Mouse (Mus musculus): ENCODE measurements at regions not wholly inside any gene's neighbourhood (a gene's known extent, or its start where the extent isn't known, plus 50 kb on each side); places are given as distances from the start of the nearest gene placed in this dataset.

GRCm38 (mm10) chr1:105095091-105095490 is 261.4 kb downstream of the Rnf152 start:
- H3K4me1 ChIP-seq (ENCODE audit: control insufficient read depth, insufficient read depth, low read length), result peaks cover 2% of the 10 kb centered on the region; the same call in 1 of the 2 replicates
- no peaks in the 10 kb centered on the region for H3K27me3 ChIP-seq (ENCODE audit: control insufficient read depth, insufficient read depth, low read length)
- no peak overlapping the region for H3K4me3 ChIP-seq (replicated peaks; ENCODE audit: insufficient read depth, low read depth, low read length)
- no peak for TF ChIP-seq CTCF (IDR thresholded peaks at IDR 0.05; ENCODE audit: borderline replicate concordance, insufficient read depth, low read depth, low read length)
- no peak for TF ChIP-seq POLR2A (IDR thresholded peaks at IDR 0.05; ENCODE audit: borderline replicate concordance, insufficient read depth, low read length)
- 69% methylated on average over 2 of the region's 2 CpGs for WGBS
- H3K27ac ChIP-seq (ENCODE audit: insufficient read depth, low read length), result no peak overlapping the region
- no peak for DNase-seq

GRCm38 (mm10) chr1:105094500-105094899 is 262.0 kb downstream of the Rnf152 start:
- peaks cover 2% of the 10 kb centered on the region; the same call in 1 of the 2 replicates for H3K4me1 ChIP-seq (ENCODE audit: control insufficient read depth, insufficient read depth, low read length)
- peak; percentile 45 to 78 for DNase-seq
- WGBS, result 33% methylated on average over 3 of the region's 3 CpGs
- H3K4me3 ChIP-seq (replicated peaks; ENCODE audit: insufficient read depth, low read depth, low read length), result no peak overlapping the region
- H3K27me3 ChIP-seq (ENCODE audit: control insufficient read depth, insufficient read depth, low read length), result no peaks in the 10 kb centered on the region
- no peak overlapping the region; the same call in 1 of the 2 replicates for H3K27ac ChIP-seq (ENCODE audit: insufficient read depth, low read length)
- TF ChIP-seq POLR2A (IDR thresholded peaks at IDR 0.05; ENCODE audit: borderline replicate concordance, insufficient read depth, low read length), result no peak
- TF ChIP-seq CTCF (IDR thresholded peaks at IDR 0.05; ENCODE audit: borderline replicate concordance, insufficient read depth, low read depth, low read length), result no peak

DNA sequence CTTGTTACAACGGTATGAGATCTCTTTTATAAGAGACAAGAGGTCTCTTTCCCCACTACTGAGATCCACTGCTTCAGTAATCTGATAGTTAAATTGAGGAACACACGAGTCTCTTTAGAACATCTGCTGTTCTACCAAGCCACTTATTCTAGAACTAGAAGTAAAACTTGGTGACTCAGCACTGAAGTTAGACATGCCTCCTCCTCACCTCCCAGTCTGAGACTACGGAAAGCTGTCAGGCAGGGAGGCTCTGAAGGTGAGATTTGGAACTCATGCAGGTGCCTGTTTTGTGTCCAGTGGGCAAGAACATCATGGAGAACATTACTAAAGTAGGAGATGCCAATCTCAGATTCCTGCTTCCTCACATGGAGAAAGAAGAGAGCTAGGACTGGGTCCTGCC is 262.6 kb downstream of the Rnf152 start:
- H3K27me3 ChIP-seq (ENCODE audit: control insufficient read depth, insufficient read depth, low read length), result no peaks in the 10 kb centered on the region
- H3K27ac ChIP-seq (ENCODE audit: insufficient read depth, low read length), result no peak overlapping the region; the same call in 1 of the 2 replicates
- no peak for DNase-seq
- no peak for TF ChIP-seq CTCF (IDR thresholded peaks at IDR 0.05; ENCODE audit: borderline replicate concordance, insufficient read depth, low read depth, low read length)
- no peak for TF ChIP-seq POLR2A (IDR thresholded peaks at IDR 0.05; ENCODE audit: borderline replicate concordance, insufficient read depth, low read length)
- no peak overlapping the region for H3K4me3 ChIP-seq (replicated peaks; ENCODE audit: insufficient read depth, low read depth, low read length)
- H3K4me1 ChIP-seq (ENCODE audit: control insufficient read depth, insufficient read depth, low read length), result peaks cover 2% of the 10 kb centered on the region; the same call in 1 of the 2 replicates
- 91% methylated on average over 3 of the region's 3 CpGs for WGBS

GRCm38 (mm10) chr1:105093012-105093411 is 263.5 kb downstream of the Rnf152 start:
- Histone ChIP-seq H3K27ac (ENCODE audit: insufficient read depth, low read length) (no peak overlapping the region), H3K27me3 (ENCODE audit: control insufficient read depth, insufficient read depth, low read length) (no peaks in the 10 kb centered on the region), H3K4me3 (replicated peaks; ENCODE audit: insufficient read depth, low read depth, low read length) (no peak overlapping the region), H3K4me1 (ENCODE audit: control insufficient read depth, insufficient read depth, low read length) (peaks cover 2% of the 10 kb centered on the region; the same call in 1 of the 2 replicates)
- DNase-seq, result no peak
- no peak for TF ChIP-seq CTCF (IDR thresholded peaks at IDR 0.05; ENCODE audit: borderline replicate concordance, insufficient read depth, low read depth, low read length)
- 97% methylated on average over 1 of the region's 1 CpGs for WGBS

- DNase-seq, result peak in 1 of 2 experiments; percentile 38
- Histone ChIP-seq H3K27ac (ENCODE audit: insufficient read depth, low read length) (no peak overlapping the region), H3K4me3 (replicated peaks; ENCODE audit: insufficient read depth, low read depth, low read length) (no peak overlapping the region), H3K27me3 (ENCODE audit: control insufficient read depth, insufficient read depth, low read length) (no peaks in the 10 kb centered on the region), H3K4me1 (ENCODE audit: control insufficient read depth, insufficient read depth, low read length) (peaks cover 2% of the 10 kb centered on the region; the same call in 1 of the 2 replicates)
- 62% methylated on average over 6 of the region's 6 CpGs for WGBS
- TF ChIP-seq POLR2A (IDR thresholded peaks at IDR 0.05; ENCODE audit: borderline replicate concordance, insufficient read depth, low read length), result no peak
- TF ChIP-seq CTCF (IDR thresholded peaks at IDR 0.05; ENCODE audit: borderline replicate concordance, insufficient read depth, low read depth, low read length), result peak; percentile 48; the same call in 1 of the 2 replicates
Measured at GRCm38 (mm10) chr1:105092309-105092904, 264.1 kb downstream of the Rnf152 start.

GRCm38 (mm10) chr1:105088765-105089520 is 267.6 kb downstream of the Rnf152 start:
- Histone ChIP-seq H3K27me3 (ENCODE audit: control insufficient read depth, insufficient read depth, low read length) (no peaks in the 10 kb centered on the region), H3K4me3 (replicated peaks; ENCODE audit: insufficient read depth, low read depth, low read length) (no peak overlapping the region), H3K27ac (ENCODE audit: insufficient read depth, low read length) (no peak overlapping the region), H3K4me1 (ENCODE audit: control insufficient read depth, insufficient read depth, low read length) (no peaks in the 10 kb centered on the region; the same call in 1 of the 2 replicates)
- no peak for DNase-seq
- TF ChIP-seq CTCF (IDR thresholded peaks at IDR 0.05; ENCODE audit: borderline replicate concordance, insufficient read depth, low read depth, low read length), result no peak
- TF ChIP-seq POLR2A (IDR thresholded peaks at IDR 0.05; ENCODE audit: borderline replicate concordance, insufficient read depth, low read length), result no peak
- 89% methylated on average over 7 of the region's 7 CpGs for WGBS

- Histone ChIP-seq H3K4me1 (ENCODE audit: control insufficient read depth, insufficient read depth, low read length) (no peaks in the 10 kb centered on the region), H3K27me3 (ENCODE audit: control insufficient read depth, insufficient read depth, low read length) (no peaks in the 10 kb centered on the region), H3K4me3 (replicated peaks; ENCODE audit: insufficient read depth, low read depth, low read length) (no peak overlapping the region), H3K27ac (ENCODE audit: insufficient read depth, low read length) (no peak overlapping the region)
- 97% methylated on average over 1 of the region's 1 CpGs for WGBS
- no peak for DNase-seq
- TF ChIP-seq CTCF (IDR thresholded peaks at IDR 0.05; ENCODE audit: borderline replicate concordance, insufficient read depth, low read depth, low read length) (no peak), POLR2A (IDR thresholded peaks at IDR 0.05; ENCODE audit: borderline replicate concordance, insufficient read depth, low read length) (no peak)
Measured at GRCm38 (mm10) chr1:105087623-105088022, 268.9 kb downstream of the Rnf152 start.

DNA sequence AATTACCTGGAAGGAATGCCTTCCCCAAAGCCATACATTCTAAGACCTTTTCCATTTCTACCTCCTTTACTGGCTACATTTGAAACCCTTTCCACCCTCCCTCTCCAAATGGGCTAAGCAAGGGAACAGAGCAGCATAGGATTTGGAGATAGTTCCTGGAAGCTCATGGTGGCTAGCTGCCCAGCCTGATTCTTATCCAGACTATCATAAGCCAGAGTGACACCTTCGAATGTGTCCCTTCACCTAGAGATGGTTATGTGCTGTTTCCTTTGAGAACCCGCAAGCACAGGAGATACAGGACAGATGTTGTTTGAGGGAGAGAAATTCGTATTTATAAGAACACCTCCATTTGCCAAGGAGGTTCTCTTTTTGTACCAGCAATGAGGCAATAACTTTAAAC is 272.0 kb downstream of the Rnf152 start:
- TF ChIP-seq POLR2A (IDR thresholded peaks at IDR 0.05; ENCODE audit: borderline replicate concordance, insufficient read depth, low read length) (no peak), CTCF (IDR thresholded peaks at IDR 0.05; ENCODE audit: borderline replicate concordance, insufficient read depth, low read depth, low read length) (no peak)

More for the DNA sequence above, 272.0 kb downstream of the Rnf152 start:
- H3K4me1 ChIP-seq (ENCODE audit: control insufficient read depth, insufficient read depth, low read length), result no peaks in the 10 kb centered on the region
- H3K27me3 ChIP-seq (ENCODE audit: control insufficient read depth, insufficient read depth, low read length), result no peaks in the 10 kb centered on the region
- no peak overlapping the region for H3K27ac ChIP-seq (ENCODE audit: insufficient read depth, low read length)
- H3K4me3 ChIP-seq (replicated peaks; ENCODE audit: insufficient read depth, low read depth, low read length), result no peak overlapping the region
- DNase-seq, result no peak
- WGBS, result 61% methylated on average over 3 of the region's 3 CpGs

Measured in cerebellum, adult 2 months (tissue).